ENCODE assay signal across 24 mouse cellular contexts in the genomic region with DNA sequence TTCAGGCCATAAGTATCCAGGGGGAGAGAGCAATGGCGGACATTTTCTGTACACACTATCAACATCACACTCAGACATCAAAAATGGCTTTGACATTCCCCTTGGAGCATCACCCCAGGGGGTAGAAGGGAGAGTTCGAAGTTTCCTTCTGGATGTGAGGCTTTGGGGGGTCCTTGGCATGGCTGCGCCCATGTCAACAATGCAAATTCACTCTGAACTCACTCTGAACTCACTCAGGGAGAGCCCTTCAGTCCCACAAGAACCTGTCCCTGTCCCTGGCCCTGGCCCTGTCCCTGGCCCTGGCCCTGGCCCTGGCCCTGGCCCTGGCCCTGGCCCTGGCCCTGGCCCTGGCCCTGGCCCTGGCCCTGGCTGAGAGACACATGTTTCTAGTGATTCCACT. TPM values are rescaled to one million over a fixed set of nuclear protein-coding genes. Genes with fewer than 3 reads are reported as not detected.
DNase-seq lines count a peak whose midpoint lies in the region; ATAC-seq lines count a peak whose summit lies in the region.
"Had no signal": no experiment of that assay in that cellular context is flagged by ENCODE, and none has a peak within 500 bp of the region (broad histone marks: within the 10 kb centered on the region; RNA-seq: fewer than 3 reads in every experiment).

No protein-coding gene starts in this region.

- H3K27me3 ChIP-seq in limb, embryonic 12.5 days, result no peaks in the 10 kb centered on the region
- no peaks in the 10 kb centered on the region for H3K27me3 ChIP-seq in limb, embryonic 10.5 days (ENCODE audit: low read depth, poor library complexity, severe bottlenecking)
- no peaks in the 10 kb centered on the region for H3K27me3 ChIP-seq in embryonic facial prominence, embryonic 14.5 days (replicated peaks; ENCODE audit: control insufficient read depth, insufficient read depth, low read length)
- H3K27me3 ChIP-seq in neural tube, embryonic 15.5 days (replicated peaks), result no peaks in the 10 kb centered on the region
- H3K27me3 ChIP-seq: forebrain, embryonic 13.5 days; heart, embryonic 15.5 days; hindbrain, embryonic 13.5 days had no signal

- no peak overlapping the region for H3K4me3 ChIP-seq in limb, embryonic 12.5 days (replicated peaks)
- H3K4me3 ChIP-seq in limb, embryonic 10.5 days, result no peak overlapping the region
- H3K4me3 ChIP-seq in embryonic facial prominence, embryonic 14.5 days (ENCODE audit: low read depth, low read length), result no peak overlapping the region
- no peak overlapping the region for H3K4me3 ChIP-seq in neural tube, embryonic 15.5 days (replicated peaks)
- H3K4me3 ChIP-seq: forebrain, embryonic 13.5 days; heart, embryonic 15.5 days; hindbrain, embryonic 13.5 days had no signal

- H3K36me3 ChIP-seq in limb, embryonic 12.5 days, result no peaks in the 10 kb centered on the region
- H3K36me3 ChIP-seq in limb, embryonic 10.5 days, result no peaks in the 10 kb centered on the region
- no peaks in the 10 kb centered on the region for H3K36me3 ChIP-seq in embryonic facial prominence, embryonic 14.5 days (ENCODE audit: control insufficient read depth, insufficient read depth, low read length)
- no peaks in the 10 kb centered on the region for H3K36me3 ChIP-seq in neural tube, embryonic 15.5 days
- H3K36me3 ChIP-seq: heart, embryonic 15.5 days; hindbrain, embryonic 13.5 days had no signal

- H3K9ac ChIP-seq in limb, embryonic 12.5 days (replicated peaks), result no peak overlapping the region
- no peak overlapping the region for H3K9ac ChIP-seq in embryonic facial prominence, embryonic 14.5 days (ENCODE audit: low read depth, low read length)
- no peak overlapping the region for H3K9ac ChIP-seq in neural tube, embryonic 15.5 days (replicated peaks)
- H3K9ac ChIP-seq: forebrain, embryonic 13.5 days; forebrain, postnatal 0 days; heart, embryonic 15.5 days; hindbrain, embryonic 13.5 days had no signal

- 0 out of 2 replicates have a peak overlapping the region, but pooled peaks have one; percentile 41 for H3K27ac ChIP-seq in limb, embryonic 12.5 days
- no peak overlapping the region for H3K27ac ChIP-seq in limb, embryonic 10.5 days
- 0 out of 2 replicates have a peak overlapping the region, but pooled peaks have one; percentile 18 for H3K27ac ChIP-seq in embryonic facial prominence, embryonic 14.5 days (replicated peaks; ENCODE audit: low read depth, low read length)
- H3K27ac ChIP-seq in neural tube, embryonic 15.5 days (replicated peaks), result no peak overlapping the region
- H3K27ac ChIP-seq: forebrain, embryonic 13.5 days; heart, embryonic 15.5 days; hindbrain, embryonic 13.5 days; hindbrain, postnatal 0 days had no signal

- WGBS in limb, embryonic 12.5 days, result 83% methylated on average over 3 of the region's 3 CpGs
- 84% methylated on average over 3 of the region's 3 CpGs for WGBS in limb, embryonic 10.5 days
- WGBS in embryonic facial prominence, embryonic 14.5 days, result 77% methylated on average over 3 of the region's 3 CpGs
- 75% methylated on average over 3 of the region's 3 CpGs for WGBS in neural tube, embryonic 15.5 days

- peak; percentile 84 for DNase-seq in heart, adult 11 months
- no peak for DNase-seq in heart, adult 8-10 months (ENCODE audit: low spot score)
- DNase-seq in limb, embryonic 10.5 days (ENCODE audit: low spot score), result no peak
- DNase-seq in embryonic facial prominence, embryonic 14.5 days (ENCODE audit: low spot score), result no peak
- no peak for DNase-seq in embryo, embryonic 9.5 days (ENCODE audit: extremely low spot score)
- DNase-seq: adrenal gland, postnatal 10 days; B cell, adult 2 months; cerebellum, adult 11 months; cerebellum, adult 8-10 months; cerebellum, postnatal 14 days; gastrocnemius, postnatal 14 days; heart, postnatal 14 days had no signal

- H3K4me1 ChIP-seq in limb, embryonic 12.5 days (replicated peaks), result peaks cover 22% of the 10 kb centered on the region
- H3K4me1 ChIP-seq in limb, embryonic 10.5 days, result peaks cover 8% of the 10 kb centered on the region; the same call in 1 of the 2 replicates
- H3K4me1 ChIP-seq in embryonic facial prominence, embryonic 14.5 days (ENCODE audit: control insufficient read depth, insufficient read depth, low read length), result peaks cover 25% of the 10 kb centered on the region; the same call in 1 of the 2 replicates
- H3K4me1 ChIP-seq in neural tube, embryonic 15.5 days, result no peaks in the 10 kb centered on the region
- H3K4me1 ChIP-seq: heart, embryonic 15.5 days; hindbrain, embryonic 13.5 days had no signal

- no peak overlapping the region for H3K4me2 ChIP-seq in limb, embryonic 12.5 days
- no peak overlapping the region for H3K4me2 ChIP-seq in embryonic facial prominence, embryonic 14.5 days (ENCODE audit: low read depth, low read length)
- H3K4me2 ChIP-seq in neural tube, embryonic 15.5 days, result no peak overlapping the region
- H3K4me2 ChIP-seq: forebrain, embryonic 13.5 days; heart, embryonic 11.5 days; heart, embryonic 15.5 days; hindbrain, embryonic 13.5 days had no signal

- no peaks in the 10 kb centered on the region for H3K9me3 ChIP-seq in limb, embryonic 12.5 days
- H3K9me3 ChIP-seq in limb, embryonic 10.5 days (replicated peaks), result no peaks in the 10 kb centered on the region
- no peaks in the 10 kb centered on the region for H3K9me3 ChIP-seq in embryonic facial prominence, embryonic 14.5 days (ENCODE audit: control insufficient read depth, low read length)
- no peaks in the 10 kb centered on the region for H3K9me3 ChIP-seq in neural tube, embryonic 15.5 days (replicated peaks)
- H3K9me3 ChIP-seq: forebrain, embryonic 13.5 days; heart, embryonic 15.5 days; hindbrain, embryonic 13.5 days had no signal

- ATAC-seq in limb, embryonic 12.5 days (ENCODE audit: insufficient number of reproducible peaks, insufficient read depth, low FRiP score, low TSS enrichment, low read depth), result no peak
- ATAC-seq in embryonic facial prominence, embryonic 14.5 days (ENCODE audit: low read depth), result no peak
- ATAC-seq in neural tube, embryonic 15.5 days (ENCODE audit: low FRiP score), result no peak
- ATAC-seq: forebrain, embryonic 13.5 days; forebrain, postnatal 0 days; hindbrain, postnatal 0 days had no signal

RNA-seq across cellular contexts. Expression of gene Actbl2, which starts 8.9 kb away (rescaled TPM):
- total RNA-seq in heart, adult 8-10 months (2022), result not detected
- not detected in 2 replicates for polyA plus RNA-seq in limb, embryonic 12.5 days (2016; fragmentation: Nextera tagmentation; extraction: Ambion mirVana)
- not detected in 2 replicates for polyA plus RNA-seq in limb, embryonic 10.5 days (2016; fragmentation: Nextera tagmentation; extraction: Ambion mirVana)
- polyA plus RNA-seq in embryonic facial prominence, embryonic 14.5 days (2014; fragmentation: Nextera tagmentation; extraction: Ambion mirVana), result 0.12 TPM in 1 of 2 replicates, not detected in the other
- polyA plus RNA-seq in neural tube, embryonic 15.5 days (2015; fragmentation: Nextera tagmentation; extraction: Ambion mirVana), result not detected in 2 replicates
- total RNA-seq: adrenal gland, postnatal 10 days; common myeloid progenitor, adult 5-6 weeks; forebrain, postnatal 0 days; gastrocnemius, adult 18-20 months; gastrocnemius, postnatal 14 days; heart, postnatal 14 days; hematopoietic stem cell, adult 5-6 weeks; MEL had no signal
- polyA plus RNA-seq: forebrain, embryonic 13.5 days; forebrain, postnatal 0 days; heart, embryonic 11.5 days; heart, embryonic 15.5 days; hindbrain, embryonic 13.5 days; hindbrain, postnatal 0 days had no signal

Comparison
In these comparisons a context has a peak if more than half of its experiments do, and no peak if none do; other contexts are left out.
1. H3K27ac ChIP-seq: peak in limb, embryonic 12.5 days (single experiment) and embryonic facial prominence, embryonic 14.5 days (single experiment); none in limb, embryonic 10.5 days (single experiment) and neural tube, embryonic 15.5 days (single experiment).